Mouse (Mus musculus) adrenal gland, postnatal 4 days (tissue): ENCODE data around the gene Rbks. TPM values are rescaled to one million over a fixed set of nuclear protein-coding genes. Genes with fewer than 3 reads are reported as not detected.

Experiments used
- DNase-seq, 2 experiments: peaks; one replicate each; pipeline ENCODE4 v3.0.0; 2021 to 2022; ENCODE audit warnings: low spot score in 2 of 2, mixed read lengths in 2 of 2
- total RNA-seq, 2 experiments: library from RNA; stranded (reverse); gene quantifications; 2 replicates each; pipeline ENCODE4 v1.2.3; 2021

Rbks gene
- total RNA-seq, 2 experiments from 2014 or later: 9.8 to 12.6 TPM

GRCm38 (mm10) chr5:31627562-31628526 lies 69.6 kb downstream of the Rbks start:
- no peak for DNase-seq

DNA sequence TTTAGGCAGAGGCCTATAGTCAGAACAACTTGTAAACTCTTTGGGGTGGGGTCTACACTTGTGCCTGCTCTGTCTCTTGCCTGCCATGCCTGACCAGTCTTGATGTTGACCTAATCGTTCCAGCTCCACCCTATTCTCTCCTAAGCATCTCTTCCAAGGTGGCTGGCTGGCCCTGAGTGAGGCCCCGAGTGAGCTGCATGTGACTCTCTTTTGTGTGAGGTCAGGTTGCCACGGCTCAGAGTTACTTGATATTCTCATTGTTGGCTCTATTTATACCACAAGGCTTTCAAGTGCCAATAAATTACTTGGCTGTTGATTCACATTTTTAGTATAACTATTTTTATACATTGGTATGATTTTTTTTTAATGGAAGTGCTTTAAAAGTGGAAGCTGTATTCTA lies 70.3 kb downstream of the Rbks start:
- DNase-seq: no peak

GRCm38 (mm10) chr5:31620326-31620725 lies 77.1 kb downstream of the Rbks start:
- DNase-seq: no peak

DNA sequence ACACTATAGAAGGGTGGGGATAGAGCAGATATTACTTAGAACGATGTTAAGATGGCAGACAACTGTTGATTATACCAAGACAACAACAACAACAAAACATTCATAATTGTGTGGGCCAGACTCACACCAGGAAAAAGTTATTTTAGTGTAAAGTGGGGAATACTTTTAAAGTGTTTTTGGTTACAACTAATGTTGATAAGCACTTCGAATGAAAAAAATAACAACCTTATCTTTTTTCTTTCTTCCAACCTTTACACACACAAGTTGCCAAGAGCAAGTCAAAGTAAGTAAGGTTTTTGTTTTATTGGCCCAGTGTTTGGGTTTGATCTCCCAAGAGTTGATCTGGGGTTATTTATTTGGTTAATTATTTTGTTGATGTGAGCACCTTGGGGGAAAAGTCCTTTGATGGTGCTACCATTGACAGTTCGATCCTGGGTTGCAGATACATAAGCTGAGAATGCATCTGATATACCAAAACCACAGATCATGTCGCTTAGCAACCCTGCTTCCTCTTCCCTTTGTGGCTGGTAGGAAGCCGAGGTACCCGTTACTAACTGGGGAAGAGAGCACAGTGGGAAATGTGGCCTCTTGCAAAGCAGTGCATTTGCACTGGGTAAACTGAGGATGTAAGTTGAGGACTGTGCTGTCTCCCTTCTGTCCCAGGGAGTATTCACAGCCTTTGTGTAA lies 82.9 kb downstream of the Rbks start:
- no peak for DNase-seq

GRCm38 (mm10) chr5:31613852-31614286 lies 83.6 kb downstream of the Rbks start:
- DNase-seq: peak; percentile 52 to 73

DNA sequence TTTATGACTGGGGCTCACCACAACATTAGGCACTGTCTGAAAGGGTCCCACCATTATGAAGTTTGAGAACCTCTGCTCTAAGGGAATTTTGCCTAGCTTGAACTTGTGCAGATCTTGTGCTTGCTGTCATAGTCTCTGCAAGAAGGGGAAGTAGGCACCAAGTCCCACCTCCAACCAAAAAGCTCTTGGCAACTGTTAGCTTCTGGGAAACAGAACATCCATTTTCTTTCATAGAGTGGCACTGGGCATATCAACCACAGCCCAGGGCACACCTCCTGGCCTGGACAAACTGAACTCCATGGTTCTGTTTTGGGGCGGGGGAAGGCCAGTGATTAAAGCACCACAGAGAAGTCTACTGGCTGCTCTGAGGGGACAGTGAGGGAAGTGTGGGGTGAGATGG lies 86.2 kb downstream of the Rbks start:
- DNase-seq: no peak

DNA sequence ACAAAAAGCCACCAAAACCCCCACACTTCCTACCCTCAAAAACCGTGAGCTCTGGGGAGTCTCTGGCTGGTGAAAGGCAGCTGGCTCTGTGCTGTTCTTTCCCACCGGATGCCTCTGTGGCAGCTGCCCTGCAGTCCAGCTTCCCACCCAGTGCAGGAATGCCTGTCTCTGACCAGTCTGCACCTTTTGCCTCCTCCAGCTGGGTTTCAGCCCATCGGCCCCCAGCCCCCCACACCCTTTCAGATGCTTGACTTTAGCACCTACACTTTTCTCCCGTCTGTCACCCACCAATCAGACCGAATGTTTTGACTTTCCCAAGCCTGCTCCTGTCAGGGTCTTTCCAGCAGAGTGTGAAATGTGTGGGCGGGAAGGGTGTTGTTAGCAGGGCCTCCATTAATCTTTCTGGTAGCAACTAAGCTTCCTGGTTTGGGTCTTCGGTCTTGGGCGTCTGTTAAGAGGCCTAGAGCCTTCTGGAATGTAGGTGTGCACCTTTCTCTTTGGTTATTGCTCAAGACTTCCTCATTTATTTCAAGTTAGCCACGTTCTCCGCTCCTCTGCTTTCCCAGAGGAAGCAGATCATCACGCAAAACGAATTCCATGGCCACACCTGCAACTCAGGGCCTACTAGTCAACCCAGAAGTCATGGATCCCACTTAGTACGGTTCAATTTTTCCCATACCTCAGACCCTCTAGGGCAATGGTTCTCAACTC lies 86.9 kb downstream of the Rbks start:
- no peak for DNase-seq

DNA sequence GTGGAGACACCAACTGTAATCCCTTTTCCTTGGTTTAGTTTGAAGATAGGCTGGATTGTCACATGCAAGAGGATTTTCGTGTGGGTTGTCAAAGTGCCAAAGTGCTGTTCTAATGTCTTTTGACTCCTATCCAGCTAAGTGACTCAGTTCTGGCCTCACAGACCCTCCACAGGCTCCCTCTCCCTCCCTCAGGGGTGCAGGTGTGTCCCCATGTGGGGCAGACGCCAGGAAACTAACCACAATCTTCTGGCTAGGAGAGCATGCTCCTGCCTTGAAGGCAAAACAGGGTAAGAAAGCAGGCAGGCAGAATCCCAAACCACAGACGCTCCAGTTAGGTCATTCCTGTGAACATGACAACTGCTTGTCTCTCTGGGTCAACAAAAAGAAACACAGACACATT lies 91.3 kb downstream of the Rbks start:
- DNase-seq: no peak

- no peak for DNase-seq
Observed at GRCm38 (mm10) chr5:31603766-31604165, 93.7 kb downstream of the Rbks start.

- peak in 1 of 2 experiments; percentile 39 for DNase-seq
Observed at GRCm38 (mm10) chr5:31602377-31602776, 95.0 kb downstream of the Rbks start.

DNA sequence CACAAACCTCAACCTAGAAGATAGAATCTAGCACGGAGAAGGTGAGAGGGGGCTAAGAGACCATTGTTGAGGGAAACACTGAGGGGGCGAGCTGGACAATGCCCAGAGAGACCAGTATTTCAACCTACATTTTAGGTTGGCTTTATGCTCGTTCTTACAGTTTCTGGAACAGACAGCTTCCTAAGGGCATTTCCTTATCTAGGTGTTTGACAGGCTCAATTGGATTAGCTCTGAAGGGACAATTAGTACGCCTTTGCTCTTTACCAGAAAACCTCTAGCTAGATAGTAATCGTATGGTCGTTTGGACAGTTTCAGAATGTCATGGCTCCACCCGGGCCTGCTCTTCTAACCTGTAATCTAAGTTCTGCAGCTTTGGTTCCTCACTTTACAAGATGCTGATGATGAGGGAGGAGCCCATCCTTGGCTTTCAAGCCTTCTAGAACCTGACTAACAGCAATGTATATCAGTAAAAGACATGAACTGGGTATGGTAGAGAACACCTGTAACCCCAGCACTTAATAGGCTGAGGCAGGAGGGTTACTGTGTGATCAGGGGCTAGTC lies 96.2 kb downstream of the Rbks start:
- no peak for DNase-seq

DNA sequence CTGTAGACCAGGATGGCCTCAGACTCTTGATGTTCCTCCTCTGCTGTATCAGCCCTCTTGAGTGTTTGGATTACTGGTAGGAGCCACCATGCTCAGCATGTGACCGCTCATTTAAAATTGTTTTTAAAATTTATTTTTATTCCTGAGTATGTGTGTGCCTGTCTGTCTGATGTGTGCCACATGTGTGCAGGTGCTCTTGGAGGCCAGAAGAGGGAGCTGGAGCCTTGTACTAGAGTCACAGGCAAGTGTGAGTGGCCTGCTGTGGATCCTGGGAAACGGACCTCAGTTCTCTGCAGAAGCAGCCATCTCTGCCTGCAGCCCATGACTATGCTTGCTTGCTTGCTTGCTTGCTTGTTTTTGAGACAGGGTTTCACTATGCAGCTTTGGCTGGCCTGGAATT lies 98.3 kb downstream of the Rbks start:
- DNase-seq: no peak

DNA sequence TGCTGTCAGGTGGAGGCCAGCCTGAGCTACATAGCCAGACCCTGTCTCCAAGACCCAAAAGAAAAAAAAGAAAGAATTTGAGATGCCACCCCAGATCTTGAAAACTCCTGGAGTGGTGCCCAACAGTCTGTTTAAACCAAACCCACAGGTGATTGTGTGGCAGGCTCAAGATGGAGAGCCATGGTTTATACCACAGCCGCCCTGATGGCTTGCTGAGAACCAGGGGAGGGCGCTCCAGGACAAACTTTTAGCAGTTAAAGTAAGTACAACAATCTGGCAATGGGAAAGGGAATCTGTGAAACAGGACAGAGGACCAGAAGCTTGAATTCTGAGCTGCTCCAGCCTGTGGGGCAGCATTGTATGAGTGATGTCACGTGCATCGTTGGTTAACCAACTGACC lies 98.8 kb downstream of the Rbks start:
- DNase-seq: no peak

- DNase-seq: no peak
Observed at GRCm38 (mm10) chr5:31598121-31598520, 99.3 kb downstream of the Rbks start.

DNA sequence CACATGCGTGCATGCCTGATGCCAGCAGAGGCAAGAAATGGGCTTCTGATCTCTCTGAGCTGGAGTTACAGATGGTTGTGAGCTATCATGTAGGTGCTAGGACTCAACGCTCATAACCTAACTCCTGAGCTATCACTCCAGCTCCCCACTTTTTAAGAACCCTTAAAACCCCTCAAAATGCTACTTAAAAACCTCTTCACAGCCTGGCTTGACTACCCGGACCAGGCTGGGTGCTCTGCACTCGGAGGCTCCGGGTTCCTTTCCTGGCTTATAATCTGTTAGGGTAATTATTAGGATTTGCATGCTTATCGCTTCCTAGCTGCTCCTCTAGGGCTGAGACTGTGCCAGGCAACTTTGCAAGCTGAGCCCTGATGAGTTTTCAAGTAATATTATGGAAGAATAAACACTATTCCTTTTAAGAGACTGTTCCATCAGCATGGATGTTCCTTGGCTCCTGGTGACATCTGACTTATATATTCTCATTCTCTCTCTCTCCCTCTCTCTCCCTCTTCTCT lies 99.9 kb downstream of the Rbks start:
- no peak for DNase-seq

- no peak for DNase-seq
Observed at GRCm38 (mm10) chr5:31596481-31597429, 100.7 kb downstream of the Rbks start, which contains the start of gene Mrpl33. TSS of gene Mrpl33 (plus strand) at chr5:31596935.

DNA sequence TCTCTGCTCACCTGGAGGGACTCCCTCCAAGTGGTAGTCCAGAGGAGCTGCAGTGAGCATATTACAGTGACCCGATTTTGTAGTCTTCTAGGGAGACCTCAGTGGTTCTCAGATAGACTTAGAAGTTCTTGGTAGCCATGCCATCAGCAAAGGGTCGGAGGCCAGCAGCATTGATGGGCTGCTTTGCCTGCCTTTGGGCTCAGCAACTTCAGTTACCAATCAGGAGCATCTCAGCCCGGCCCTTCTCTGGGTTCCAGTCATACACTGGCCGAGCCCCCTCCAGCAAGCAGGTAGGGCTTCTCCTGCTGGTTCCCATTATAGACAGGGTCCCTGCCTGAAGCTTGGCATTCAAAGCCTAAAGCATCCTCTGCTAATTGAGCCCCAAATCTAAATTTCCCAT lies 101.6 kb downstream of the Rbks start:
- DNase-seq: no peak

- DNase-seq: no peak
Observed at GRCm38 (mm10) chr5:31591122-31591521, 106.3 kb downstream of the Rbks start.

GRCm38 (mm10) chr5:31589711-31590319 lies 107.6 kb downstream of the Rbks start:
- no peak for DNase-seq
